Mouse (Mus musculus): ENCODE measurements around the gene Mark4. TPM values are rescaled to one million over a fixed set of nuclear protein-coding genes. Genes with fewer than 3 reads are reported as not detected.

Gene Mark4
- total RNA-seq, 2 experiments from 2014 or later, result 17.1 to 17.9 TPM

GRCm38 (mm10) chr7:19467638-19468037 is 9.0 kb upstream of the Mark4 start:
- intact Hi-C loops (cut with DNase I), result no loop called here
- DNase-seq, result no peak
- no peak overlapping the region for H3K4me3 ChIP-seq
- H3K27ac ChIP-seq, result no peak overlapping the region
- no peak for TF ChIP-seq CTCF (IDR thresholded peaks at IDR 0.05)

DNA sequence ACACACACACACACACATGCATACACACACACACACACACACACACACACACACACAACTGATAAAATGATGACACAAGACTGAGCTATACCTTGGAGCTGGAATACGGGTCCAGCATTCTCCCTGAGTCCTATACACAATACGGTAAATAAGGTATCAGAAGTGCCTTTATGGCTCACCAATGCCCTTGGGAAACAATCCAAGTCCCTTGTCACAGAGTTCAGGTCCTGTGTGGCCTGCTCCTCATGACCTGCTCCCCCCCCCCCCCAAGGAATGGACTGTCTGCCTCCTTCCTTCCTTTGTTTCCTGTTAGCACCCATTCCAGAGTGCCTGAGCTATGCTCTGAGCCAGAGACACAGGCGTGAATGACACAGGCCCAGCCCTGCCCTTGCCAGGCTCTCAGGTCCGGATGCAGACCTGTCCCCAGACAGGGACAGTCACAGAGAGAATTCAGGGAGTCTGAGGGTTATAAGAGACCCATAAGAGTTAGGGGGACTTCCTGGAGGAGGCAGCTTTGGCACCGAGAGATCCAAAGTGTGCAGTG is 8.1 kb upstream of the Mark4 start:
- no peak for DNase-seq
- H3K27ac ChIP-seq, result no peak overlapping the region
- intact Hi-C loops (cut with DNase I), result no loop called here
- no peak overlapping the region for H3K4me3 ChIP-seq
- TF ChIP-seq CTCF (IDR thresholded peaks at IDR 0.05), result no peak

GRCm38 (mm10) chr7:19464367-19465307 is 6.0 kb upstream of the Mark4 start:
- intact Hi-C loops (cut with DNase I), result loop anchor here (5.0 kb wide), 1 partner anchor 43 kb away; the partner anchor contains the start of genes Bloc1s3 and Trappc6a
- H3K27ac ChIP-seq, result no peak overlapping the region

GRCm38 (mm10) chr7:19462884-19463381 is 4.3 kb upstream of the Mark4 start, which contains the start of gene Exoc3l2:
Exoc3l2 (plus strand) TSS chr7:19463331.
- Histone ChIP-seq H3K4me3 (peak within 1 kb of the TSS; percentile 39), H3K27ac (no peak within 1 kb of the TSS)
- no peak for DNase-seq
- TF ChIP-seq CTCF (IDR thresholded peaks at IDR 0.05), result no peak
- intact Hi-C loops (cut with DNase I), result loop anchor here (5.0 kb wide), 1 partner anchor 44 kb away; the partner anchor contains the start of genes Bloc1s3 and Trappc6a

More at GRCm38 (mm10) chr7:19464367-19465307, 6.0 kb upstream of the Mark4 start:
- peak overlapping the region; percentile 29 for H3K4me3 ChIP-seq
- TF ChIP-seq CTCF (IDR thresholded peaks at IDR 0.05), result no peak
- DNase-seq, result no peak

DNA sequence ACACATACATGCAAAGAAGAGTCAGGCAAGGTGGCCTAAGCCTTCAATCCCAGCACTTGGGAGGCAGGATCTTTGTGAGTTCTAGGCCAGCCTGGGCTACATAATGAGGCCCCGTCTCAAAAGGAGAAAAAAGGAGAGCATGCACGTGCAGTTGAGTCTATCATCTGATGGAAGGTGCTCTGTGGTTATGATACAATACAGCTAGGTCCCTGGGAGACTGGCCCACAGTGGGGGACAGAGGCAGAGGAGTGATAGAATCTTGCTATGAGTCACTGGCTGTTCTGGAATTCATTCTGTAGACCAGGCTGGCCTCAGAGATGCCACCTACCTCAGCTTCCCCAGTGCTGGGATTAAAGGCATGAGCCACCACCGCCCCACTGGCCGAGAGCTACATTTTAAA is 3.8 kb upstream of the Mark4 start:
- TF ChIP-seq CTCF (IDR thresholded peaks at IDR 0.05), result no peak
- no peak for DNase-seq
- Histone ChIP-seq H3K4me3 (no peak overlapping the region), H3K27ac (no peak overlapping the region)
- intact Hi-C loops (cut with DNase I), result loop anchor here (5.0 kb wide), 1 partner anchor 45 kb away; the partner anchor contains the start of genes Bloc1s3 and Trappc6a

DNA sequence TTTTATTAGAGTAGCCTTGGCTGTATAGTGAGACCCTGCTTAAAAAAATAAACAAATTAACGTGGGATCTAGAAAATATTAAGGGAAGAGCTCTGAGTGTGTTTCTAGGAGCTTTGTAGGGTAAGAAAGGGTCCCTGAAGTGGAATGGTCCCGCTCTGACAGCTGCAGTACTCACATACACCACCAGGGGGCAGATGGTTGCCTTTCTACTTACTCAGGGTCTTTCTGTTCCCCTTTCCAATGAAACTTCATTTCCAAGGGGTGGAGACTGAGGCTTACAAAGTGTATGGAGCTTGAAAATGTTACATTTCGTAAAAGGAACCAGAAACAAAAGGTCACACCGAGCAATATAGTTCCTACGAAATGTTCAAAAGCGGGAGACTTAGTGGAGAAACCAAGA is 2.9 kb upstream of the Mark4 start:
- peak; percentile 99 for TF ChIP-seq CTCF (IDR thresholded peaks at IDR 0.05)
- peak; percentile 75 for DNase-seq
- Histone ChIP-seq H3K4me3 (peak overlapping the region; percentile 60), H3K27ac (no peak overlapping the region)
- intact Hi-C loops (cut with DNase I), result loop anchor here (5.0 kb wide), 1 partner anchor 46 kb away; the partner anchor contains the start of genes Bloc1s3 and Trappc6a

DNA sequence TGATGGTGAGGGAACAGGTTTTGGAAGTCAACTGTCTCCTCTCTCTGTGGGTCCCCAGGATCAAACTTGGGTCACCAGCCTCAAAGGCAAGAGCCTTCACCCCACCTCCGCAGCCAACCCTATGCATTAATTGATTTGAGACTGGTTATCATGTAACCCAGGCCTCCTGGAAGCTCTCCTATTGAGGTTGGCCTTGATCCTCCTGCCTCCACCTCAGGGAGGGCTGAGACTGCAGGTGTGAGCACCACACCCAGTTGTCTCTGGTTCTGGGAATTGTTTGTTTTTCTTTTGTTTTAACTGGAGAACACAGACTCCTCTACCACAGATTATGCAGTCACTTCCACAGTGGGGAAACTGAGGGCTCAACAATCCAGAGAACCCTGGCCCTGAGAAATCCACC is 1.9 kb upstream of the Mark4 start:
- intact Hi-C loops (cut with DNase I), result loop anchor here (5.0 kb wide), 1 partner anchor 47 kb away; the partner anchor contains the start of genes Bloc1s3 and Trappc6a

DNA sequence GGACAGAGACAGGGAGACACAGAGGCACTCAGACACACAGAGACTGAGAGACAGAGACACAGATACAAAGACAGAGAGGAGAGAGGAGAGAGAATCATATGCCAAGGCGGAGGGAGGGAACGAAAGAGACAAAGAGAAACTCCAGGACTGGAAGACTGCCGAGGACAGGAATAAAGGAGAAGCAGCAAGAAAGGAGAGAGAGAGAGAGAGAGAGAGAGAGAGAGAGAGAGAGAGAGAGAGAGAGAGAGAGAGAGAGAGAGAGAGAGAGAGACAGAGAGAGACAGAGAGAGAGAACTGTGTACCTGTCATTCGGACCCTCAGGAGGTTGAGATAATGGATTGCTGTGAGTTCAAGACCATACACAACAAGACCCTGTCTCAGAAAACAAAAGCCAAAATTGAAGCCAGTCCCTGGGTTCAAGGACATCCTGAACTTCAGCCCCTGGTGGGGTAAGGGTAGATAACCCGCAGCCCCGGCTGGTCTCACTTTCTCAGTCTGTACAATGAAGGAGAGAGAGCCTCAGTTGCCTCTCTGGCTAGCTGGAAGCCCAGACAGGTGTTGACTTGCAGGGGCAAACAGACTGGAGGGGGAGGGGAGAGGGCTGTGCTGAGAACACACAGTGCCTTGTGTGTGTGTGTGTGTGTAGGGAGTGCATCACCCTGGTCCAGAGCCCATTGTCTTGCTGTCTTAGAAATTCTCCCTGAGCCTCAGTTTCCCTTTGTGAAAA is 686 bp upstream of the Mark4 start:
- no peak for TF ChIP-seq CTCF (IDR thresholded peaks at IDR 0.05)
- DNase-seq, result no peak
- intact Hi-C loops (cut with DNase I), result loop anchor here (5.0 kb wide), 2 partner anchors 52 to 113 kb away; no protein-coding TSS in a partner anchor
- Histone ChIP-seq H3K27ac (peak overlapping the region; percentile 90), H3K4me3 (peak overlapping the region; percentile 97)

More for the DNA sequence above, 1.9 kb upstream of the Mark4 start:
- DNase-seq, result no peak
- no peak for TF ChIP-seq CTCF (IDR thresholded peaks at IDR 0.05)
- Histone ChIP-seq H3K4me3 (no peak overlapping the region), H3K27ac (no peak overlapping the region)

DNA sequence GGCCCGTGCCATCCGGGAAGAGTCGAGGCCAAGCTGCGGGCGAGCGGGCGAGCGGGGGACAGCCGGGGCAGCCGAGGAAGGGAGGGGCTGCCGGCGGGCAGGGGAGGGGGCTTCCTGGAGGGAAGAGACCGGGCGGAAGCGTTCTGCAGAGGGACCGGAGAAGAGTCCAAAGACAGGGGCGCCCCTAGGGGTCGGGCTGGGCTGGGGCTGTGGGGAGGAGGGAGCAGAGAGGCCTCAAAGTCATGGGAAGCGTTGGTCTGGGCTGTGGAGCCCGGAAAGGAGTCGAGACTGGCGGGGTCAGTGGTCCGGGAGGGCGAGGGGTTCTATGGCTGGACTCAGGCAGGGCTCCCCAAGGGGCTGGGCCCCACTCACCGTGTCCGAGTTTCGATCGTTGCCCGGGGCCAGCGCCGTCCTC is 542 bp downstream of the Mark4 start:
- H3K4me3 ChIP-seq, result peak overlapping the region; percentile 97
- peak overlapping the region; percentile 90 for H3K27ac ChIP-seq
- DNase-seq, result no peak
- TF ChIP-seq CTCF (IDR thresholded peaks at IDR 0.05), result peak; percentile 40
- intact Hi-C loops (cut with DNase I), result loop anchor here (5.0 kb wide), 2 partner anchors 51 to 114 kb away; no protein-coding TSS in a partner anchor

DNA sequence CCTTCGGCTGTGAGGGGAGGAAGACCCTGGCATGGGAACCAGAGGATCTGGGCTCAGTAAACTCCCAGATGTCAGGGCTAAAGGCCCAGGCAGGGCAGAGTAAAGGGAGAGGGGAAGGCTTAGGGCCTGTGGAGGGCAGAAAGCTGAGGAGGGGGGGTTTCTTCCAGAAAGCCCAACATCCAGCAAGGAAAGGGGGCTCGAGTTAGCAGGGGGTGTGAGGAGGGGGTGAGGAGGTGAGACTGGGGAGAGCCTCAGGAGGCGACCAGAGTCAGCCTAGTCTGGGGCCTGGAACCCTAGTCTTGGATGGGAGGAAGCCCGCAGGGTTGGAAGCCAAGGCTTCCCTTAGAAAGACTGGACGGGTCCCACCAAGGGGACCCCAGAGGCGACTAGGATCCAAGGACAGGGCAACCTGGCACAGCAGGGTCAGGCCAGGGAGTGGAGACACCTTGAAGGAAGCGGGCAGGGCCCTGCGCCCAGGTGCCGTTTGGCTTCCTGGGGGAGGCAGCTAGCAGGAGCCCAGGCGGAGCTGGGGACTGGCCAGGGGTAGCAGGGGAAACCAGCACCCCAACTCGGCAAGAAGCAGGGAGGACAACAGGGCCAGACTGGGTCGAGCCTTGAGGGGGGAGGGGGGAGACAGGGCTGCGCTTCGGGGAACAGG is 1.1 kb downstream of the Mark4 start:
- peak overlapping the region; percentile 90 for H3K27ac ChIP-seq
- no peak for TF ChIP-seq CTCF (IDR thresholded peaks at IDR 0.05)
- DNase-seq, result peak; percentile 67
- H3K4me3 ChIP-seq, result peak overlapping the region; percentile 97
- intact Hi-C loops (cut with DNase I), result loop anchor here (5.0 kb wide), 2 partner anchors 50 to 115 kb away; no protein-coding TSS in a partner anchor

DNA sequence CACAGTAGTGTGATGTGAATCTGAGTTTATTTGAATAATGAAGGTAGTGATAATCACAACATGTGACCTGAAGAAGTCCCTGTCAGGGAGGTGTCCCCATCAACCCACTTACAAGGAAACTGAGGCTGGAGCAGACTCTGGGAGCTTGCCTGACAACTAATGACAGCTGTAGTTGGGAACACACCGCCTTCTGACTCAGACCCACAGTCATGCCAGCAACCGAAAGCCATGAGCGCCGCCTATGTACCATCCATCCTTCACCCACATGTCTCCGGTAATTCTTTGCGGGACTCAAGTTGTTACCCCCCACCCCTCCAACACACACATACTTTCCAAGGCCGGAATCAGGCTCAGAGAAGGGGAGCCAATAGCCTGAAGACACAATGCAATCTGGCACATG is 2.0 kb downstream of the Mark4 start:
- no peak for DNase-seq
- no peak for TF ChIP-seq CTCF (IDR thresholded peaks at IDR 0.05)
- H3K27ac ChIP-seq, result no peak overlapping the region
- intact Hi-C loops (cut with DNase I), result loop anchor here (5.0 kb wide), 2 partner anchors 49 to 116 kb away; no protein-coding TSS in a partner anchor
- peak overlapping the region; percentile 97 for H3K4me3 ChIP-seq
